Mouse (Mus musculus) brain, embryonic 14.5 days (tissue): Measurements from ENCODE around the gene Anxa11.

Experiments used
- CTCF ChIP-seq: fragments of 200-500 bp; IDR thresholded peaks from 2 replicates; pipeline ENCODE4 v1.5.1; 2012; ENCODE audit warnings: inconsistent platforms, mild to moderate bottlenecking, moderate library complexity, borderline replicate concordance; ENCODE audit not compliant: insufficient read depth, insufficient read length; ENCODE audit errors: extremely low read depth
- POLR2A ChIP-seq: fragments of 200-500 bp; IDR thresholded peaks from 2 replicates; pipeline ENCODE4 v1.6.1; 2012; ENCODE audit warnings: mild to moderate bottlenecking, inconsistent platforms, borderline replicate concordance; ENCODE audit not compliant: poor library complexity, insufficient read depth, insufficient read length, severe bottlenecking; ENCODE audit errors: extremely low read depth

DNA sequence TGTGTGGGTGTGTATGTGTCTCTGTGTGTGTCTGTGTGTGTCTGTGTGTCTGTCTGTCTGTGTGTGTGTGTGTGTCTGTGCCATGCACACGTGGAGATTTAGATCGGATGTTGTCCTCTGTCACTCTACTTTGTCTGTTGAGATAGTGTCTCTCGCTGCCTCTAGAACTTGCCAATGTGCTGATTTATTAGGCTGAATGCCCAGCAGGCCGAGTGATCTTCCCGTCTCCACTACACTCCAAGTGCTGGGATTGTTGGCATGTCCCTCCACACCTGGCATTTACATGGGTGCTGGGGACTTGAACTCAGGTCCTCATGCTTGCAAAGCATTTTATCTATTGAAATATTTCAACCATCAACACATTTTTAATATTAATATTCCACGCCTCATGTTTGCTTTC lies 9.2 kb downstream of the Anxa11 start:
- no peak for TF ChIP-seq POLR2A
- TF ChIP-seq CTCF: no peak
